Mouse (Mus musculus) splenic B cell, adult 2 months (primary cell): ENCODE results near the gene Prkca.

Source experiments
- DNase-seq: peaks from one replicate; pipeline ENCODE4 v3.0.0-alpha.2; 2011; ENCODE audit warnings: low read depth, low spot score
- H3K27me3 ChIP-seq: 2 replicates; pipeline ENCODE4 v1.6.1; 2012; ENCODE audit warnings: mild to moderate bottlenecking, low read length, moderate library complexity, mixed read lengths; ENCODE audit not compliant: control insufficient read depth, poor library complexity, insufficient read depth, severe bottlenecking
- H3K36me3 ChIP-seq: 2 replicates; pipeline ENCODE4 v1.6.1; 2012; ENCODE audit warnings: mild to moderate bottlenecking, low read length, moderate library complexity, mixed read lengths; ENCODE audit not compliant: control insufficient read depth, poor library complexity, insufficient read depth, severe bottlenecking

Prkca gene

GRCm38 (mm10) chr11:107979497-107980174, 364.1 kb downstream of the Prkca start:
- DNase-seq, result no peak
- no peaks in the 10 kb centered on the region; the same call in 1 of the 2 replicates for H3K36me3 ChIP-seq
- no peaks in the 10 kb centered on the region for H3K27me3 ChIP-seq

- Histone ChIP-seq H3K27me3 (no peaks in the 10 kb centered on the region), H3K36me3 (no peaks in the 10 kb centered on the region)
- DNase-seq, result no peak
Measured at GRCm38 (mm10) chr11:107969943-107970342, 373.8 kb downstream of the Prkca start.

- no peak for DNase-seq
- Histone ChIP-seq H3K27me3 (no peaks in the 10 kb centered on the region), H3K36me3 (no peaks in the 10 kb centered on the region)
Measured at GRCm38 (mm10) chr11:107968147-107968546, 375.6 kb downstream of the Prkca start.

- H3K27me3 ChIP-seq, result no peaks in the 10 kb centered on the region
- no peak for DNase-seq
- H3K36me3 ChIP-seq, result no peaks in the 10 kb centered on the region
Measured at GRCm38 (mm10) chr11:107966229-107966628, 377.5 kb downstream of the Prkca start.

GRCm38 (mm10) chr11:107965449-107965848, 378.3 kb downstream of the Prkca start:
- Histone ChIP-seq H3K27me3 (no peaks in the 10 kb centered on the region), H3K36me3 (no peaks in the 10 kb centered on the region)
- DNase-seq, result no peak

- no peaks in the 10 kb centered on the region for H3K27me3 ChIP-seq
Measured at GRCm38 (mm10) chr11:107957566-107958350, 386.0 kb downstream of the Prkca start.

GRCm38 (mm10) chr11:107955191-107956062, 388.3 kb downstream of the Prkca start:
- H3K27me3 ChIP-seq, result no peaks in the 10 kb centered on the region
- H3K36me3 ChIP-seq, result no peaks in the 10 kb centered on the region; the same call in 1 of the 2 replicates
- DNase-seq, result no peak

More at GRCm38 (mm10) chr11:107957566-107958350, 386.0 kb downstream of the Prkca start:
- H3K36me3 ChIP-seq, result no peaks in the 10 kb centered on the region; the same call in 1 of the 2 replicates
- DNase-seq, result no peak

- Histone ChIP-seq H3K27me3 (no peaks in the 10 kb centered on the region), H3K36me3 (no peaks in the 10 kb centered on the region; the same call in 1 of the 2 replicates)
- DNase-seq, result no peak
Measured at GRCm38 (mm10) chr11:107951431-107951830, 392.3 kb downstream of the Prkca start.

- Histone ChIP-seq H3K36me3 (no peaks in the 10 kb centered on the region; the same call in 1 of the 2 replicates), H3K27me3 (no peaks in the 10 kb centered on the region)
- DNase-seq, result no peak
Measured at GRCm38 (mm10) chr11:107950658-107951057, 393.1 kb downstream of the Prkca start.

GRCm38 (mm10) chr11:107950211-107950610, 393.5 kb downstream of the Prkca start:
- Histone ChIP-seq H3K36me3 (peaks cover 3% of the 10 kb centered on the region; the same call in 1 of the 2 replicates), H3K27me3 (no peaks in the 10 kb centered on the region)
- DNase-seq, result no peak

GRCm38 (mm10) chr11:107947951-107948350, 395.8 kb downstream of the Prkca start:
- Histone ChIP-seq H3K27me3 (no peaks in the 10 kb centered on the region), H3K36me3 (peaks cover 3% of the 10 kb centered on the region; the same call in 1 of the 2 replicates)
- DNase-seq, result no peak

GRCm38 (mm10) chr11:107946823-107947222, 396.9 kb downstream of the Prkca start:
- no peak for DNase-seq
- H3K27me3 ChIP-seq, result no peaks in the 10 kb centered on the region
- H3K36me3 ChIP-seq, result peaks cover 3% of the 10 kb centered on the region; the same call in 1 of the 2 replicates

GRCm38 (mm10) chr11:107936929-107937328, 406.8 kb downstream of the Prkca start:
- Histone ChIP-seq H3K27me3 (no peaks in the 10 kb centered on the region), H3K36me3 (no peaks in the 10 kb centered on the region)
- no peak for DNase-seq

GRCm38 (mm10) chr11:107931721-107932120, 412.0 kb downstream of the Prkca start:
- no peak for DNase-seq
- Histone ChIP-seq H3K27me3 (no peaks in the 10 kb centered on the region), H3K36me3 (no peaks in the 10 kb centered on the region)
